Mouse (Mus musculus) liver, postnatal 0 days (tissue): ENCODE measurements around the gene Acox2.

ENCODE experiments used
- CTCF ChIP-seq: sonication (generic); IDR thresholded peaks from 2 replicates; pipeline ENCODE4 v1.5.1; 2016; ENCODE audit warnings: antibody characterized with exemption, low read depth
- EP300 ChIP-seq: IDR thresholded peaks from 2 replicates; pipeline ENCODE4 v1.6.1; 2016; ENCODE audit warnings: antibody characterized with exemption, low read depth, mild to moderate bottlenecking

DNA sequence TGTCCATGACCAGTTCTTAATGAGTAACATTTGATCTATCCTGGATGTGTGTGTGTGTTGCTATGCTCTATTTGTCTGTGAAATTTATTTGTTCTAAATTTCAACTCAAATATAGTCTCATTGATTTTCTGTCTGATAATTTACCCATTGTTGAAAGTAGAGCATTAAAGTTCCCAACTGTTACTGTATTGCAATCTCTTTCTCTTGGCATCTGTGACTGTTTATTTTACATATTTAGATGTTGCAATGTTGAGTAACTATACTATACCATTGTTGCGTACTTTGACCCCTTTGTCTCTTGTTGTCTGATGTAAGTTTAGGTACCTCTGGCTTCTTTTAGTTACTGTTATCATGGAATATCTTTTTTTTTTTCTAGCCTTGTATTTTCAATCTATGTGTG, 5.2 kb upstream of the Acox2 start:
- TF ChIP-seq EP300 (no peak), CTCF (no peak)
